Mouse (Mus musculus): Measurements from ENCODE around the gene Prickle2.

GRCm38 (mm10) chr6:92704810-92705209 is 1.1 kb downstream of the Prickle2 start:
- TF ChIP-seq POLR2A (IDR thresholded peaks at IDR 0.05; ENCODE audit: control insufficient read depth, low read depth, low read length) = no peak
- TF ChIP-seq CTCF (IDR thresholded peaks at IDR 0.05; ENCODE audit: control insufficient read depth, insufficient read depth, insufficient replicate concordance, low read depth, low read length) = no peak

Measured in testis, adult 2 months (tissue).